ENCODE assay signal across 18 mouse cellular contexts in the genomic region with DNA sequence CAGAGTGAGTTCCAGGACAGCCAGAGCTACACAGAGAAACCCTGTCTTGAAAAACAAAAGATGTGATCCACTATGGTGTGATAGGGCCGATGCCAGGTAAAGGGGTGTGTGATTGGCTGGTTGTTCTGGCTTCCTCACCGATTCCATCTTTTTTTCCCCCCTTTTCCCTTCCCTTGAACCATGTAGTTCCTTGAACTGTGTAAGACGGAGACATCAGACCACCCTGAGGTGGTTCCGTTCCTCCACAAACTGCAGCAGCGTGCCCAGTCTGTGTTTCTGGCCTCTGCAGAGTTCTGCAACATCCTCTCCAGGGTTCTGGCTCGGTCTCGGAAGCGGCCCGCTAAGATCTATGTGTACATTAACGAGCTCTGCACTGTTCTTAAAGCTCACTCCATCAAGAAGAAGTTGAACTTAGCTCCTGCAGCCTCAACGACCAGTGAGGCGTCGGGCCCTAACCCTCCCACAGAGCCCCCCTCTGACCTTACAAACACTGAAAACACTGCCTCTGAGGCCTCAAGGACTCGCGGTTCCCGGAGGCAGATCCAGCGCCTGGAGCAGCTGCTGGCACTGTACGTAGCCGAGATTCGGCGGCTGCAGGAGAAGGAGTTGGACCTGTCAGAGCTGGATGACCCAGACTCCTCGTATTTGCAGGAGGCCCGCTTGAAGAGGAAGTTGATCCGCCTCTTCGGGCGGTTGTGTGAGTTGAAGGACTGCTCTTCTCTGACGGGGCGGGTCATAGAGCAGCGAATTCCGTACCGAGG. TPM values are rescaled to one million over a fixed set of nuclear protein-coding genes. Genes with fewer than 3 reads are reported as not detected.
A peak's percentile ranks its signal among the peaks of the same experiment; 100 is the strongest.
DNase-seq lines count a peak whose midpoint lies in the region; ATAC-seq and TF ChIP-seq lines count a peak whose summit lies in the region.
"Had no signal": no experiment of that assay in that cellular context is flagged by ENCODE, and none has a peak within 500 bp of the region (broad histone marks: within the 10 kb centered on the region; RNA-seq: fewer than 3 reads in every experiment).

No protein-coding gene starts in this region.

- TF ChIP-seq CTCF in testis, adult 2 months (IDR thresholded peaks at IDR 0.05; ENCODE audit: control insufficient read depth, insufficient read depth, insufficient replicate concordance, low read depth, low read length) = no peak

- no peaks in the 10 kb centered on the region for H3K9me3 ChIP-seq in kidney, embryonic 16.5 days (ENCODE audit: low read length)
- H3K9me3 ChIP-seq: lung, embryonic 15.5 days had no signal

- peak overlapping the region; percentile 13; the same call in 1 of the 2 replicates for H3K4me3 ChIP-seq in kidney, embryonic 16.5 days (ENCODE audit: low read length)
- H3K4me3 ChIP-seq in testis, adult 2 months (ENCODE audit: control insufficient read depth, low read depth, low read length) = peak overlapping the region; percentile 85

- no peaks in the 10 kb centered on the region for H3K27me3 ChIP-seq in kidney, embryonic 16.5 days (ENCODE audit: insufficient read depth, low read length)
- no peaks in the 10 kb centered on the region for H3K27me3 ChIP-seq in testis, adult 2 months (ENCODE audit: control insufficient read depth, insufficient read depth, low read length)
- H3K27me3 ChIP-seq: lung, embryonic 15.5 days had no signal

- peak overlapping the region; percentile 77; the same call in 1 of the 2 replicates for H3K4me2 ChIP-seq in kidney, embryonic 16.5 days (replicated peaks; ENCODE audit: low read depth, low read length)

- no peak for TF ChIP-seq POLR2A in testis, adult 2 months (IDR thresholded peaks at IDR 0.05; ENCODE audit: control insufficient read depth, low read depth, low read length)

- 0 out of 2 replicates have a peak overlapping the region, but pooled peaks have one; percentile 37 for H3K27ac ChIP-seq in kidney, embryonic 16.5 days (ENCODE audit: low read length)
- peak overlapping the region; percentile 67 for H3K27ac ChIP-seq in testis, adult 2 months (ENCODE audit: control insufficient read depth, insufficient read depth, low read depth, low read length)

- peaks cover 35% of the 10 kb centered on the region for H3K36me3 ChIP-seq in kidney, embryonic 16.5 days (ENCODE audit: insufficient read depth, low read length)
- H3K36me3 ChIP-seq in testis, adult 2 months (ENCODE audit: control insufficient read depth, insufficient read depth, low read length) = peaks cover 14% of the 10 kb centered on the region

- H3K4me1 ChIP-seq in kidney, embryonic 16.5 days (ENCODE audit: insufficient read depth, low read length) = peaks cover 43% of the 10 kb centered on the region
- H3K4me1 ChIP-seq in testis, adult 2 months (ENCODE audit: control insufficient read depth, insufficient read depth, low read length) = peaks cover 23% of the 10 kb centered on the region

- DNase-seq in cerebellum, adult 9-11 months = peak; percentile 57
- DNase-seq in cerebellum, postnatal 10 days = no peak
- no peak for DNase-seq in kidney, postnatal 36 days
- no peak for DNase-seq in testis, postnatal 10 days (ENCODE audit: low spot score)
- DNase-seq in adrenal gland, adult 8-10 months = no peak
- DNase-seq in left cerebral cortex, adult 11 months (ENCODE audit: low spot score) = no peak
- DNase-seq: gastrocnemius, adult 2 months; right cerebral cortex, postnatal 14 days; thymus, adult 18-20 months had no signal

- no peak for ATAC-seq in kidney, embryonic 16.5 days (ENCODE audit: low FRiP score, low TSS enrichment)
- ATAC-seq: activated CD4-positive, CD25-positive, alpha-beta regulatory T cell, adult 4 months; forebrain, embryonic 16.5 days had no signal

- WGBS in kidney, embryonic 16.5 days = 57% methylated on average over 31 of the region's 31 CpGs

- H3K9ac ChIP-seq in kidney, embryonic 16.5 days (replicated peaks; ENCODE audit: low read length) = no peak overlapping the region; the same call in 1 of the 2 replicates

RNA-seq across cellular contexts. Expression of a gene that starts 2.0 kb away (rescaled TPM):
- polyA plus RNA-seq in kidney, embryonic 16.5 days (2015; fragmentation: Nextera tagmentation; extraction: Ambion mirVana) = 59.9 and 60.1 TPM in 2 replicates
- polyA plus RNA-seq in testis, adult 2 months (2012; rRNA removed) = 157 and 183 TPM in 2 replicates
- total RNA-seq in adrenal gland, adult 8-10 months (2022) = 10 to 100 TPM; 30.2 to 36.2 (median 33.8) TPM

RNA-seq across cellular contexts. Expression of a gene that starts 4.5 kb away (rescaled TPM):
- polyA plus RNA-seq in kidney, embryonic 16.5 days (2015; fragmentation: Nextera tagmentation; extraction: Ambion mirVana) = 36.1 and 39.2 TPM in 2 replicates
- polyA plus RNA-seq in testis, adult 2 months (2012; rRNA removed) = 71.7 and 80.8 TPM in 2 replicates
- total RNA-seq in adrenal gland, adult 8-10 months (2022) = 100 to 1,000 TPM; 195 to 259 (median 213) TPM

RNA-seq across cellular contexts. Expression of a gene that starts 4.5 kb away (rescaled TPM):
- 20.6 and 20.9 TPM in 2 replicates for polyA plus RNA-seq in kidney, embryonic 16.5 days (2015; fragmentation: Nextera tagmentation; extraction: Ambion mirVana)
- 65.0 and 66.5 TPM in 2 replicates for polyA plus RNA-seq in testis, adult 2 months (2012; rRNA removed)
- total RNA-seq in adrenal gland, adult 8-10 months (2022) = 10 to 100 TPM; 35.3 to 39.7 (median 37.5) TPM

RNA-seq across cellular contexts. Expression of a gene that starts 6.3 kb away (rescaled TPM):
- 0.22 TPM in 1 of 2 replicates, not detected in the other for polyA plus RNA-seq in kidney, embryonic 16.5 days (2015; fragmentation: Nextera tagmentation; extraction: Ambion mirVana)
- polyA plus RNA-seq in testis, adult 2 months (2012; rRNA removed) = not detected in 2 replicates
- not detected for total RNA-seq in adrenal gland, adult 8-10 months (2022)
- total RNA-seq: gastrocnemius, adult 2 months; layer of hippocampus, postnatal 25 days; megakaryocyte-erythroid progenitor cell, adult 5-6 weeks had no signal
- polyA plus RNA-seq: embryonic facial prominence, embryonic 14.5 days; kidney, adult 2 months had no signal

RNA-seq across cellular contexts. Expression of a gene that starts 18.1 kb away (rescaled TPM):
- polyA plus RNA-seq in kidney, embryonic 16.5 days (2015; fragmentation: Nextera tagmentation; extraction: Ambion mirVana) = 35.9 and 38.0 TPM in 2 replicates
- 83.4 and 93.0 TPM in 2 replicates for polyA plus RNA-seq in testis, adult 2 months (2012; rRNA removed)
- 10 to 100 TPM; 42.1 to 76.2 (median 60.1) TPM for total RNA-seq in adrenal gland, adult 8-10 months (2022)
